Mouse (Mus musculus) right cerebral cortex, postnatal 10 days (tissue): Measurements from ENCODE around the gene Stfa2.
"Not testable (repeated sequence)": the region's sequence is repeated elsewhere in the genome, so short reads cannot be mapped to it uniquely, and the experiment has no call there.

Source experiments
- DNase-seq, 2 experiments: peaks; one replicate each; pipeline ENCODE4 v3.0.0; 2021; ENCODE audit warnings: low spot score in 2 of 2

The Stfa2 gene

DNA sequence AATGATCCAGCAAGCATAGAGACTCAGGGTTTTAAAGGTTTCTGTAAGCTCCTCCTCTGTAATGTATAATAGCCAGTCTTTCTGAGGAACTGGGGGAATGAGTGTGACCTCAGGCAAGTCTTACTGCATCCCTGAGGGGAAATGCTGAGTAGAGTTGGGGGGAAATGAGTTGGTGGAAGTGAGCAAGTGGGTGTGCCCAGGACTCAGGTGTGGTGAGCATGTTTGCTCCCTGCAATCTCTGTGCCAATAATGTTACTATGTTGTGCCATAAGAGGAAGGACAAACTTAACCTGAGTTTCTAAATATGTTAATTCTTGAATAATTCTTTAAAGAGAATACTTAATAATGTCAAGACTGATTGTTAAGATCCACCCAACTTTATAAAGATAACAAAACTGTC, at the start of gene Stfa2:
Gene Stfa2, minus strand, starts transcription at position 101 of the 400 bp plus-strand sequence.
- no peak for DNase-seq

- no peak for DNase-seq
Observed at GRCm38 (mm10) chr16:36455342-36455802, 47.1 kb upstream of the Stfa2 start, which contains the start of gene Stfa3. Stfa3 (minus strand) TSS chr16:36455392.

DNA sequence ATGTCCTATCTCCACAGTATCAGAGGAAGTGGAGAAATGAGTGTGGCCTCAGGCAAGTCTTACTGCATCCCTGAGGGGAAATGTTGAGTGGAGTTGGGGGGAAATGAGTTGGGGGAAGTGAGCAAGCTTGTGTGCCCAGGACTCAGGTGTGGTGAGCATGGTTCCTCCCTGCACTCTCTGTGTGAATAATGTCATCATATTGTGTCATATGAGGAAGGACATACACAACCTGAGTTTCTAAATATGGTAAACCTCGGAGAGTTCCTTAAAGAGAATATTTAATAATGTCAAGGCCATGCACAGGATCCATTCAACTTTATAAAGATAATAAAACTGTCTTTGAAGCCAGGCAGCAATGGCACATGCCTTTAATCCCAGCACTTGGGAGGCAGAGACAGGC, 12.7 kb upstream of the Stfa2 start:
- DNase-seq, result not testable (repeated sequence)

GRCm38 (mm10) chr16:36389060-36389459, 19.2 kb downstream of the Stfa2 start:
- no peak for DNase-seq

DNA sequence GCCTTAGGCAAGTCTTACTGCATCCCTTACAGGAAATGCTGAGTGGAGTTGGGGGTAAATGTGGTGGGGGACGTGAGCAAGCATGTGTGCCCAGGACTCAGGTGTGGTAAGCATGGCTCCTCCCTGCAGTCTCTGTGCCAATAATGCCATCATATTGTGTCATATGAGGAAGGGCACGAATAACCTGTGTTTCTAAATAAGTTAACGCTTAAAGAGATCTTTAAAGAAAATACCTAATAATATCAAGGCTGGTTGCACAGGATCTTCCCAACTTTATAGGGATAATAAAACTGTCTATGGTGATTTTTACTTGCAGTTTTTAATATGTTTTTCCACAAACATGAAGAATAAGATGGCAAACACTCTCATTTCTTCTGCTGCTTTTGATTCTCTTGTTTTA, 40.6 kb downstream of the Stfa2 start, which contains the start of gene BC100530:
Gene BC100530, minus strand, starts transcription at position 101 of the 400 bp plus-strand sequence.
- not testable (repeated sequence) for DNase-seq
